Mouse (Mus musculus) olfactory bulb, adult 2 months (tissue): ENCODE results near the gene Fth1. TPM values are rescaled to one million over a fixed set of nuclear protein-coding genes. Genes with fewer than 3 reads are reported as not detected.
A peak's percentile ranks its signal among the peaks of the same experiment; 100 is the strongest.

Source experiments
- H3K27ac ChIP-seq: fragments of 200-500 bp; 2 replicates; pipeline ENCODE4 v1.5.1; 2012; ENCODE audit warnings: low read depth, low read length; ENCODE audit not compliant: insufficient read depth
- H3K4me1 ChIP-seq: fragments of 200-500 bp; 2 replicates; pipeline ENCODE4 v1.6.1; 2012; ENCODE audit warnings: low read length; ENCODE audit not compliant: control insufficient read depth, insufficient read depth
- H3K4me3 ChIP-seq: fragments of 200-500 bp; 2 replicates; pipeline ENCODE4 v1.5.1; 2012; ENCODE audit warnings: mild to moderate bottlenecking, low read depth, low read length, moderate library complexity; ENCODE audit not compliant: insufficient read depth
- CTCF ChIP-seq: fragments of 200-500 bp; IDR thresholded peaks from 2 replicates; pipeline ENCODE4 v1.5.1; 2012; ENCODE audit warnings: low read depth, mild to moderate bottlenecking, low read length, moderate library complexity; ENCODE audit not compliant: insufficient read depth
- POLR2A ChIP-seq: fragments of 200-500 bp; IDR thresholded peaks from 2 replicates; pipeline ENCODE4 v1.6.1; 2012; ENCODE audit warnings: mild to moderate bottlenecking, low read depth, low read length, moderate library complexity; ENCODE audit not compliant: insufficient read depth
- WGBS: fragments of 180-500 bp; shearing (Covaris S2); methylation state at CpG from one replicate; pipeline ENCODE4 v1.1.7; 2018; 5-methylcytosine and 5-hydroxymethylcytosine counted together
- polyA plus RNA-seq: library from polyadenylated mRNA; stranded (reverse); fragments of >200 nt; gene quantifications from 2 replicates; pipeline ENCODE4 v1.2.4, GENCODE M21; 2012; ENCODE audit warnings: low replicate concordance; ENCODE audit not compliant: missing spikeins, insufficient read depth, insufficient read length

Fth1 gene
- polyA plus RNA-seq, 1 experiment: 1,416 TPM

DNA sequence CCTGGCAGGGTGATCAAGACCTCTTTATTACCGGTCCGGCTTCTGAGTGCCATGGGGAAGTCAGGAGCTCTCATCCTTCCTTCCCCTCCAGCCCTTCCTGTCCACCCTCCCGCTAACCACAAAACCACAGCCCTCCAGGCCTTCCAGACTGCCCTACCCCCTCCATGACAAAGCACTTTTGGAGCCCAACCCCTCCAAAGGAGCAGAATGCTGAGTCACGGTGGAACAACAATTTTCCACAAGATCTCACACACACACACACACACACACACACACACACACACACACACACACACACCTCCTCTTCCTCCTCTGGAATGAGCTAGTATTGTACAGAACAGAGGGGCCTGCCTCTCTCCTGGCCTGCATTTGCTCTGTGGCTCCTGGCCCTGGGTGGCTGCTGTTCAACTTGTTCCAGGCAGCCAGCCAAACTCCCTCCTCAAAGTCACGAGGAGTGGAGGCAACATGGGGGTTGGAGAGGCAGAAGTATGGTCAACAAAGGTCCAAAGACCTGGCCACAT is 1.9 kb upstream of the Fth1 start:
- Histone ChIP-seq H3K4me1 (peaks cover 7% of the 10 kb centered on the region; the same call in 1 of the 2 replicates), H3K4me3 (no peak overlapping the region), H3K27ac (peak overlapping the region; percentile 67)
- 38% methylated on average over 5 of the region's 5 CpGs for WGBS
- TF ChIP-seq CTCF (no peak), POLR2A (no peak)

DNA sequence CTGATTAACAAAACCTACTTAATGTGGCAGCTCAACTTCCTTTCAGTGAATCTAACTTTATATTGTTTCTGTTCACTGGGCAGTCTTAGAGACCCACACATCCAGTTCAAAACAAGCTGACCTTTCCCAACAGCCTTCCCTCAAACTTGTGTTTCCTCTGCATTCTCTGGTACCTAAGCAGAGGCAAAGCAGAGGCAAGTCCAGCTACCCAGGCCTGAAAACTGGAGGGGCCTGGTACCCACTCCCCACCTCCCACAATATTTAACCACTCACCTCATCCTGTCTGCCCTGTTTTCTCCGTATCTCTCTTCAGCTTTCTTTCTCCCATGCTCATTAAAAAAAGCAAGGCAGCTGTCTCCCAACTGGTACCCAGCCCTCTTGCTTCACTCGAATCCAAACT is 1.2 kb upstream of the Fth1 start:
- no peak overlapping the region for H3K4me3 ChIP-seq
- peak overlapping the region; percentile 67 for H3K27ac ChIP-seq
- peaks cover 10% of the 10 kb centered on the region for H3K4me1 ChIP-seq
- WGBS: 75% methylated on average over 2 of the region's 2 CpGs
- TF ChIP-seq CTCF: no peak

- WGBS: 71% methylated on average over 4 of the region's 4 CpGs
- peak overlapping the region; percentile 58 for H3K27ac ChIP-seq
- peaks cover 13% of the 10 kb centered on the region for H3K4me1 ChIP-seq
- TF ChIP-seq CTCF: no peak
- TF ChIP-seq POLR2A: no peak
- H3K4me3 ChIP-seq: no peak overlapping the region
Observed at GRCm38 (mm10) chr19:9981621-9982020, 1.2 kb downstream of the Fth1 start.

- TF ChIP-seq POLR2A (peak; percentile 99), CTCF (no peak)
- Histone ChIP-seq H3K4me3 (peak overlapping the region; percentile 79), H3K27ac (peak overlapping the region; percentile 93), H3K4me1 (peaks cover 13% of the 10 kb centered on the region)
- under 1% methylated on average over 59 of the region's 59 CpGs for WGBS
Observed at GRCm38 (mm10) chr19:9982151-9982851, 1.9 kb downstream of the Fth1 start.

GRCm38 (mm10) chr19:9982852-9983542 is 2.6 kb downstream of the Fth1 start:
- H3K4me1 ChIP-seq: peaks cover 13% of the 10 kb centered on the region
- H3K27ac ChIP-seq: peak overlapping the region; percentile 93
- H3K4me3 ChIP-seq: peak overlapping the region; percentile 79
- WGBS: under 1% methylated on average over 31 of the region's 31 CpGs
- TF ChIP-seq POLR2A (no peak), CTCF (no peak)

GRCm38 (mm10) chr19:9984111-9985055 is 4.0 kb downstream of the Fth1 start:
- H3K4me1 ChIP-seq: peaks cover 6% of the 10 kb centered on the region
- no peak for TF ChIP-seq POLR2A
- TF ChIP-seq CTCF: no peak
- H3K4me3 ChIP-seq: 0 out of 2 replicates have a peak overlapping the region, but pooled peaks have one; percentile 1
- WGBS: 82% methylated on average over 20 of the region's 20 CpGs
- H3K27ac ChIP-seq: no peak overlapping the region

GRCm38 (mm10) chr19:9985190-9985899 is 4.9 kb downstream of the Fth1 start:
- Histone ChIP-seq H3K4me3 (no peak overlapping the region), H3K27ac (no peak overlapping the region), H3K4me1 (peaks cover 6% of the 10 kb centered on the region)
- TF ChIP-seq CTCF: no peak
- no peak for TF ChIP-seq POLR2A
- WGBS: 84% methylated on average over 6 of the region's 6 CpGs

DNA sequence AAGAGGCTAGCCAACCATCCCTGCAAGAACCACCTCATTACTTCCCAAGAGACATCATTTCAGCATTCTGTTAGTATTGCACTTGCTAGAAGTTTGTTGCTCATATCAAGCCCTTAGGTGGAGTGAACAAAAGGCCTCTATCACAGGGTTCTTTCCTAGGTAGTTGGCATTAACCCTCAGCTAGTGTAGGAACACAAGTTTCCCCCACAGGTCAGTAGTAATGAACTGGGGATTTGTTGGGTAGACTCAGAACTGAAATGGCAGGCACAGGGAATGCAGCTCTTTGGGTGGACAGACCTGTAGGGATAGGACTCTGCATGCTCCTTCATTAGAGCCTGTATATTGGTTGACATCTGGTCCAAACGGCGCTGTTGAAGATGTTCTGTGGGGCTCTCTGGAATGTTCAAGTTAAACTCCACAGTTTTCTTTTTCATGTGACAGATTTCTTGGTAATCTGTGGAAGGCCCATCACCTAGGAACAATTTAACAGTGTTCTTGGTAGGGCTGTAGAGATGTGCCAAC is 5.6 kb downstream of the Fth1 start:
- 89% methylated on average over 2 of the region's 2 CpGs for WGBS
- no peak for TF ChIP-seq CTCF
- no peak for TF ChIP-seq POLR2A
- Histone ChIP-seq H3K4me3 (no peak overlapping the region), H3K27ac (no peak overlapping the region), H3K4me1 (peaks cover 6% of the 10 kb centered on the region)
